ENCODE assay signal across 8 mouse cellular contexts in the genomic region with DNA sequence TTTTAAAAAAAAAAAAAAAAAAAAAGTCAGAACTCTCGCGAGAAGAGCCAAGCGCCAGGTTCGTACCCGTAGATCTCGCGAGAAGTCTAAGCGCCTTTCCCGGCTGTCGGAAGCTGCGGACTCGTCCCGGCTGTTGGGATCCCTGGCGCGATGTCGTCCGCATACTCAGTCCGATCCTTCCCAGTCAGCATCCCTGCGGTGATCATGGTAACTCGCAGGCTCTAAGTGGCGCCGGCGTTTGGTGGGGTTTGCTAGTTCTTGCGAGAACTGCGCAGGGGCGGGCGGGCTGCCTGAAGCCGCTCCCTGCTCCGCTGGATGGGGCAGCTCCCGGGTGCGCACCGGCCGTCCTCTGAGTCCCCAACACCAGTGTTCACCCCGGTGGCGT. TPM values are rescaled to one million over a fixed set of nuclear protein-coding genes. Genes with fewer than 3 reads are reported as not detected.
A peak's percentile ranks its signal among the peaks of the same experiment; 100 is the strongest.
DNase-seq lines count a peak whose midpoint lies in the region; ATAC-seq lines count a peak whose summit lies in the region.

Gene Tmem18 (plus strand): TSS at position 71 of the 385 bp plus-strand sequence.

- peaks cover 19% of the 10 kb centered on the region for H3K36me3 ChIP-seq in hindbrain, embryonic 12.5 days

- peak within 1 kb of the TSS; percentile 92 for H3K27ac ChIP-seq in hindbrain, embryonic 12.5 days

- peaks cover 12% of the 10 kb centered on the region for H3K4me1 ChIP-seq in hindbrain, embryonic 12.5 days

- under 1% methylated on average over 35 of the region's 35 CpGs for WGBS in hindbrain, embryonic 12.5 days

- H3K9ac ChIP-seq in hindbrain, embryonic 12.5 days: peak within 1 kb of the TSS; percentile 81

- peak within 1 kb of the TSS; percentile 83 for H3K4me2 ChIP-seq in hindbrain, embryonic 12.5 days (replicated peaks)

- ATAC-seq in hindbrain, embryonic 12.5 days (ENCODE audit: low FRiP score): peak; percentile 95

- H3K4me3 ChIP-seq in hindbrain, embryonic 12.5 days: peak within 1 kb of the TSS; percentile 66

- peak; percentile 92 for DNase-seq in NIH3T3 (ENCODE audit: low read depth)
- peak; percentile 91 for DNase-seq in cerebellum, postnatal 10 days
- DNase-seq in frontal cortex, postnatal 10 days (ENCODE audit: low spot score in 2 of 2): peak; percentile 86
- peak; percentile 87 to 90 for DNase-seq in layer of hippocampus, postnatal 14 days (ENCODE audit: low spot score in 2 of 2)
- DNase-seq in lung, postnatal 14 days: peak; percentile 83
- DNase-seq in retina, adult 2 months (ENCODE audit: low read depth, low spot score): peak; percentile 79
- DNase-seq in thymus, postnatal 36 days: peak; percentile 74 to 79

- no peaks in the 10 kb centered on the region for H3K9me3 ChIP-seq in hindbrain, embryonic 12.5 days (replicated peaks)

- H3K27me3 ChIP-seq in hindbrain, embryonic 12.5 days: no peaks in the 10 kb centered on the region; the same call in 1 of the 2 replicates

RNA-seq across cellular contexts. Expression of gene Tmem18, which starts in this region (rescaled TPM):
- polyA plus RNA-seq in hindbrain, embryonic 12.5 days (2016; fragmentation: Nextera tagmentation; extraction: Ambion mirVana): 28.1 and 30.0 TPM in 2 replicates
- 10 to 100 TPM; 46.0 to 51.8 TPM for total RNA-seq in layer of hippocampus, postnatal 14 days (2021)

Comparison
In these comparisons a context has a peak if more than half of its experiments do, and no peak if none do; other contexts are left out.
1. Peak in every context shown above with its lines: DNase-seq, ATAC-seq, H3K4me3 ChIP-seq and H3K27ac ChIP-seq.